Mouse (Mus musculus) effector memory CD4-positive, alpha-beta T cell, adult 7 months (primary cell): ENCODE results near the gene Rras2. TPM values are rescaled to one million over a fixed set of nuclear protein-coding genes. Genes with fewer than 3 reads are reported as not detected.

Experiments used
- polyA plus RNA-seq: library from polyadenylated mRNA; unstranded; fragments of 100-300 nt; shearing (Covaris generic); gene quantifications from one replicate; pipeline ENCODE4 v1.2.1, GENCODE M21; 2017

The Rras2 gene
- 30.0 TPM for polyA plus RNA-seq

DNA sequence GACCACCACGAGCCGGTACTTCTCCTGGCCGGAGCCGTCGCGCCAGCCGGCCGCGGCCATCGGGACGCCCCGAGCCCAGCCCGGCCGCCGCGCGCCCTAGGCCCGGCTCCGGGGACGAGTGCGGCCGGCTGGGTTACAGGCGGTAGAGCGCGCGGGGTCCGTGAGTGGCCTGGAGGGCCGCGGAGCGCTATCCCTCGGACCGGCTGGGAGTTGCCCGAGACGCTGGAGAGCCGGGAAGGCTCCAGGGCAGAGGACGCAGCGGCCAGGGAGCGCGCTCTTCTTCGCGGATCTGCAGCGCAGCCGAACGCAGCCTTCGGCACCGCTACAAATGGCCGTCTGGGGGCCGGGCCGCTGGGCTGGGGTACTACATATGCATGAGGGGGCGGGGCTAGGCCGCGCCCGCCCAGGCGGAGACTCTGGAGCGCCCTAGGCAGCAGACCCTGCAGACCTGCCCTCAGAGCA lies at the start of gene Rras2:
TSS of gene Rras2 (minus strand) at position 338 of the 462 bp plus-strand sequence.

Other genes starting within 250 kb of the Rras2 start
- 117 TPM for gene Copb1, start 136.9 kb upstream of the Rras2 start, polyA plus RNA-seq
- 195 TPM for gene Psma1, start 158.3 kb upstream of the Rras2 start, polyA plus RNA-seq